Mouse (Mus musculus): Measurements from ENCODE around the gene Olfr484.
"Not testable (repeated sequence)": the region's sequence is repeated elsewhere in the genome, so short reads cannot be mapped to it uniquely, and the experiment has no call there.

The Olfr484 gene

GRCm38 (mm10) chr7:108127349-108127748 is at the start of gene Olfr484:
Olfr484 (minus strand) TSS chr7:108127449.
- no peak for DNase-seq (ENCODE audit: extremely low read depth, insufficient read length, low spot score)

- not testable (repeated sequence) for DNase-seq (ENCODE audit: extremely low read depth, insufficient read length, low spot score)
These were observed 45.4 kb upstream of the Olfr484 start, which contains the start of gene Olfr486 for GRCm38 (mm10) chr7:108172642-108173041. Olfr486 (minus strand) TSS chr7:108172742.

- no peak for DNase-seq (ENCODE audit: extremely low read depth, insufficient read length, low spot score)
These were observed 32.5 kb upstream of the Olfr484 start, which contains the start of gene Olfr485 for GRCm38 (mm10) chr7:108159771-108160170. Olfr485 (minus strand) TSS chr7:108159871.

DNA sequence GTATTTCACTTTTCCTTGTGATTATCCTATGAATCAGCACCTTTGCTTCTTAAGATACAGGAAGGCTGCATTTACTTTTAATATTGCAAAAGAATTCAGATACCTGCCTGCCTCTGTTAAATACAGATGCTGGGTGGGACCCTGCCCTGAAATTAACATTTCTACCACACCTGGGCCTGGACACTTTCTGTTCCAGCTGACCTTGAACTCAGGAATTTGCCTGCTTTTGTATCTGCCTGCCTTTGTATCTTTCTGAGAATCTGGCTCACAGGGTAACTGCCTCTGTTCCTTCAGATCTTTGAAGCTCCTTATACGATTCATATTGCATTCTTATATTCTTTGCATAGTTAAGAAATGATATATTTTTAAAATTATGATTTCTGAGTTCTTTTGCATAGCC is 5.8 kb downstream of the Olfr484 start:
- no peak for DNase-seq (ENCODE audit: extremely low read depth, insufficient read length, low spot score)

DNA sequence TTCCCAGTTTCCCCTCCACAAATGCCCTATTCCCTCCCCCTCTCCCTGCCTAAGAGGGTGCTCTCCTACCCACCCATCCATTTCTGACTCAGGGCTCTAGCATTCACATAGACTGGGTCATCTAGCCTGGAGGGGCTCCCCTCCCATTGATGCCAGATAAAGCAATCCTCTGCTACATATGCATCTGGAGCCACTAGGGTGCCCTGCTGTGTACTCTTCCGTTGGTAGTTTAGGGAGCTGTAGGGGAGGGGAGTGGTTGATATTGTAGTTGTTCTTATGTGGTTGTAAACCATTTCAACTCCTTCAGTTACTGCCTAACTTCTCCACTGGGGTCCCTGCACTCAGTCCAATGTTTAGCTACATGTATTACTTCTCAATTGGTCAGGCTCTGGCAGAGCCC is 6.6 kb downstream of the Olfr484 start:
- DNase-seq (ENCODE audit: extremely low read depth, insufficient read length, low spot score), result no peak

- DNase-seq (ENCODE audit: extremely low read depth, insufficient read length, low spot score), result no peak
These were observed 26.7 kb downstream of the Olfr484 start, which contains the start of gene Olfr483 for GRCm38 (mm10) chr7:108100549-108100948. Olfr483 (plus strand) TSS chr7:108100849.

DNA sequence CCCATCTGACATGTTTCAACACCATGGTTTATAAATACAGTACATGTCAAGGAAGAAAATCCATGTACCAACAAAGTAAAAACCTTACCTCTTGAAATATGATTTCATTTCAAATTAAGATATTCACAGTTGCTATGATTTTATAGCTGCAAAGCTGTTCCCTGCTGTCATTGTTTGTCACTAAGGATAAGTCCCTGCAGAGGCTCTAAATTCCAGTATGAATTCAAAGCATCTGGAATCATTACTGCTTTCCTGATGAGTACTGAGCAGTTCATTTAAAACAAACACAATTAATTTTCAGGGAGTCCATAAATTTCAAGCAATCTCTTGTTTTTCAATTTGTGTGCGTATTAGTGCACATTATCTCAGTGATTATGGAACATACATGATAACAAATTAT is 29.8 kb downstream of the Olfr484 start, which contains the start of gene Olfr482:
Gene Olfr482 (minus strand): TSS at position 101 of the 400 bp plus-strand sequence.
- no peak for DNase-seq (ENCODE audit: extremely low read depth, insufficient read length, low spot score)

DNA sequence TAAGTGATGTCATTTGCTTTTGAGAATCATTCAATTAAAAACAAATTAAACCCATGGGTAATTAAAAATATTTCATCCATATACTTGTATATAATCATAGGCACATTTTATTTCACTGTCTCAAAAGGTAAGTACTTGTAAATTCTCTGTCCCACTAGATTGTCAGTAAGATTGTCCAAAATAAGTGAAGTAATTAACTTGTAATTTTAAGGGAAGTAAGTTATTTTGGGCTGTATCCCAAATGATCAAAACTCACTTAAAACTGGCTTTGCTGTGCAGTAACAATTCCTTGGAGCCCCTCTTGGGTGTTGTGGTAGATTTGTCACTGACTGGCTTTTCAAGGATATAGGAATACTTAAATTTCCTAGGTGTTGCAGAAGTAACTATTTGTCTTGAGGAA is 47.7 kb downstream of the Olfr484 start, which contains the start of gene Olfr481:
Gene Olfr481 (plus strand): TSS at position 301 of the 400 bp plus-strand sequence.
- DNase-seq (ENCODE audit: extremely low read depth, insufficient read length, low spot score), result no peak

Measured in 3134 (cell line).